Mouse (Mus musculus) frontal cortex, adult (tissue): Measurements from ENCODE around the gene Cfap54.
A peak's percentile ranks its signal among the peaks of the same experiment; 100 is the strongest.

Experiments
- ATAC-seq: cut with Nextera tagmentation; 2 replicates; pipeline ENCODE4 v1.9.2; 2017; ENCODE audit warnings: mild to moderate bottlenecking, moderate library complexity, mixed read lengths; ENCODE audit not compliant: low TSS enrichment

Gene Cfap54

DNA sequence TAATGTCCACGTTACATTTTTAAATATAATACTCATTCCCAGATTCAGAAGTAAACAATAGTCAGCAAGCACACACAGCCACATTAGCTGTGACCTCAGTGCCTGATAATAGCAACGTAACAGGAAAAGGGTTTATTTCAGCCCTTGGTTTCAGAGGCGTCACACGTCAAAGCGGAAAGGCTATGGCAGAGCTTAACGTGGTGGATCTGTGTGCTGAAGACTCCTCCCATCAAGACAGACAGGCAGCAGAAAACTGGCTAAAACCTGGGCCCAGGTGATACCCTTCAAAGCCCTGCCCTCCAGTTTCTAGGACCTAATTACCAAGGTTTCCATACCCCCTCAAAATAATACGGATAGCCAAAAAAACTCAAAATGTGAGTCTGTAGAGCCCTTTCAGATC, 16.0 kb upstream of the Cfap54 start:
- ATAC-seq = no peak

DNA sequence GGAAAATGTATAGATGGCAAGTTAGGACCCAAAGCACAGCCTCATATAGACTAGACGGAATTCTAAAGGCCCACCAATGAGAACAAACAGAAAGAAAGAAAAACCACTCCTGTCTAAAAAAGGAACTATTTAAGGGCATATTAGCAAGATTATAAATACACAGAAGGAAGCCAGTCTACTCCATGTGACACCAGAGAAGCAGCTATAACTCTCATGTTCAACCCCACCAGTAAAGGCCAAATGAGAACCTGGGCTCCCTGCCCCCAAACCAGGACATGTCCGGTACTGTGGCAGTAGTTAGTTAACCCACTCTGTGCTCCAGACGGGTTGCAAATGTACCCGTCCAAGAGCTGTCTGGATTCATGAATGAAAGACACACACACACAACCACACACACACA, 14.4 kb upstream of the Cfap54 start:
- ATAC-seq = no peak

DNA sequence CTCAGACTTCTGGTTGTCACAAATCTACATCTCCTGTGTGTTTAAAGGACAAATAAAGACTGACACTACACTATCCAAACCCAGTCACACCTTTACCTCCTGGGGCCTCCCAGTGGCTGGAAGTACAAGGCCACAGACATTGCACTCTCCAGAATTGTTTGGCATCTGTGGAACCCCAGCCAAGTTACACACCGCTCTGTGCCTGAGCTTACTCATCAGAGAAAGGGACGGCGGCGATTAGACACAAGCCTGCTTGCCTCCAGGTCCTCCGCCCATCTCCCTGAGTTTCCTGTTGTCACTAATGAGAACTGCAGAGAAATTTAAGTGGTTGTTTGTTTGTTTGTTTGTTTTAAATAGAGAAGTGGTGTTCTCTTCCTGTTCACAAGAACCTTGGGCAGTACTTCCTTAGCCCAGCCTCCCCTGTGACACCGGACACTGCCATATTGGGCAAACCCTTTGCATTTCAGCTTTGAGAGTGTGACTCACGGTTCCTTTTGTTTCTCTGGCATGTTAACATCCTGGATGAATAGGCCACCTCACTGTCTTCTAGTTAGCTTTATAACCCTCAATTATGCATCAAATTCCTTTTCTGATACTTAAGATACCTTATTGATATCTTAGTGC, 13.7 kb upstream of the Cfap54 start:
- no peak for ATAC-seq

DNA sequence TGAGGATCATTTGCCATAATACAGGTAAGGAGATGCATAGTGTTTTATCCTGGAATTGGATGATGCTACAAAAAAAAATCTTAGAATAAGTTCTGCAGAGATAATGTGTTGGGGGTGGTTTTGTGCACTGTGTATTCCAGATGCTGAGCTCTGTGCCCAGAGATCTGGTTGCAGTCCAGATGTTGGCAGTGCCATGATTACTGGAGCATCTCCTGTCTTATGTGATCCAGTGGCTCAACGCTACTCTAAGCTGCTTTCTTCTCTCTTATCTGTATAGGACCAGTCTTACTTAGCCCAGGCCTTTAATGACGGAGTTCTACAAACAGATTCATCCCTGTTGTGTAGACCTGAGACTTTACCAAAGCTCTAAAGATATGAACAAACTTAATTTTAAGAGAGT, 10.5 kb upstream of the Cfap54 start:
- ATAC-seq = no peak

DNA sequence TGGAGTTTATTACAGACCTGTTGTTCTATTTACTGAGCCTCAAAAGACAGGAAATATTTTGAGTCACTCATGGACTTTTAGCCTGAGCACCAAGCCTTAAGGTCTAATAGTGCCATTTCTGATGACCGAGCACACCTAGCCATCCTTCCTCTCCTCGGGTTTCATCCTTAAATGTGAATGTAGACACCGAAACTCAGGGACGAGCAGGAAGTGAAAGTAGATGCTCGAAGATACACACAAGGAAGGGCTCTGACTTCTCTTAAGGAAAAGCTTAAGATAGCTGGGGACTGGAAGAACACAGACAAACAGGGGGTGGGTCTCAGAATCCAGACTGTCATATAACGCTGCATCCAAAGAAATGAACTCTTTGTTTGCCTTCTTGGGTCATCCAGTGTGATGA, 8.8 kb upstream of the Cfap54 start:
- no peak for ATAC-seq

DNA sequence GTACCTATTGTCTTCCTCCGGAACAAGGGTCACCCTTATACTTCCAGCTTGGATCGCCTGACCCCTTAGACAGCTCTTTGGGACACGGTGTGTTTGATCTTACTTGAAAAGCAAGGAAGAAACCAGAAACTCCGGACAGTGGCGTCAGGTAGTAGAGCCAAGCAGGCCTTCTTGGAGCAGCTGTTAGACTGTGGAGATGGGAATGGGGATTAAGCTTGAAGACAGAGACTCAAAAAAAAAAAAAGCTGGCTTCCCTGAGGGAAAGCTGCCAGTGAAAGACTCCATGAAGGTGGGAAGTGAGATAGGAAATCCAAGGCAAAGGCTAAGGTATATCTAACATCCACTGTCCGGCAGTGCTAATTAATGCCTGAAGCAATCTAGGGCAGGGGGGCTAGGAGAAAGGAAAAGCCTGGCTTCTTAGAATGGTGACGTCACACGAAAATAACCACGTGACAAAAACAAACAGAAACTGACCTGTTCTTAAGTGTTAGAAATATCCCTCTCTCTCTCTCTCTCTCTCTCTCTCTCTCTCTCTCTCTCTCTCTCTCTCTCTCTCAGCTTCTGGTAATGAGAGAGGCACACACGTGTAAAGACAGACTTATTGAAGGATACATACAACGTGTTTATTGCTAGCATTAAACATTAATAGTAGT, 7.1 kb upstream of the Cfap54 start:
- ATAC-seq = no peak

DNA sequence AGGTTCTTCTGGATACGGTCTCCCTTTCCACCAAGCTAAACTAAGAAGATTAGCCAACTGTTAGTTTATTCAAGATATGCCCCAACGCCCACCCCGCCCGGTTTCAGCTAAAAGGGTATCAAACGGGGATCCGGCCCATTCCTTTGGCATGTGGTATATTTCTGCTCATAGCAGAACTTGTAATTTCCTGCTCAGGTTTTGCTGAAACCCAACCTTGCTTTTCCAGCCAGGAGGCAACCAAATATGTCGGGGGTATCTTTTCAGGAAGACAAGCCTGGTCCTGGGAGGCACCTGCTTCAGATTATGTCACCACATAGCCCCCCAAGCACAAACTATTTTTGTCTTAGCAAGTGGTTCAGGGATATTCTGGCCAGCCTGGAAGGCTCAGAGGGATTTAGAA, 6.1 kb upstream of the Cfap54 start:
- no peak for ATAC-seq

DNA sequence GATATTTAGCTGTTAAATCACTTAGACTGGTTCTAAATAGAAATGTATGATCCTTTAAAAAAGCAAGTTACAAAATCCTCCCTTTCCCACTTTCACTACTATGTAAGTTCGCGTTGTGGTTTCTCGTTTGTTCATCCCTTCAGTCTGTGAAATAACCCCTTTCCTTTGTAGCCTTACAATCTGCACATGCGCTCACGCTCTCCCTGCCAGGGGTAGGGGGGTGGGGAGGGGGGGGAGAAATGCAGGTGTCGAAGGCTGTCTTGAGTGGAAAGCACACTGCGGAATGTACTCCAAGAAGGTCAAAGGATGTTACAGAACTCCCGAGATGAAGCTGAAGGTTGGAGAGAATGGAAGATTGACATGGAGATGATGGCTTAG, 2.5 kb upstream of the Cfap54 start:
- no peak for ATAC-seq

DNA sequence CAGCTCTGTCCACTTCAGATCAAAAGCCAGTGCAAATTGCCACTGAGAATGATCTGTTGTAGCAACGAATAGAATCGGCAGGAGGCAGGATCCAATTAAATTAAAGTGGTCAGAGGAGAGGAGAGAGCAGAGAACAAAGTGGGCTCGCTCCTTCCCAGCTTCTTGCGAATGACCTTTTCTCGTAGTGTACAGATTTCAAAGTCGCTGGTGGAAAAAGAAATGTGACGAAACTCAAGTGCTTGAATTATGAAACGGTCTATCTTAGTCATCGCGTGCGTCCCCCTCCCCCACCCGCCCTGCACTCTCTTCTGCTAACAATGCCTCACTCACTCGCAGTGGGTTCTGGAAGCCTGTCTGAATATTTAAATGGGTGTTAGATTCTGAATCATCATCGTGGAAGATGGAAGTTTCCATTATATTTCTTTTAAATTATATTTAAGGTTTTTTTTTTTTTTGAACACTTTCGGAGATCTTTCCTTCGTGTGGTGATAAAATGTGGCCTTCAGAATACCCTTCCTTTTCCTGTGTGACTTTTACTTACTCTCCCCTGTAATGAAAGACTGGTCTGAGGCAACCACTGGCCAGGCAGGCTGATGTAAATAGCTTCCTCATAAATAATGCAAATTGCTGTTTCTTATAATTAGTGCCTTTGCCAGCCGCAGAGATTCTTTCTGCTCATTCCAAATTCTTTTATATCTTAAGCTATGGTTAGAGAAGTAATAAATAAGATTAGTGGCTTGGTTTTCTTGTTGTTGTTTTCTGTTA, 2.0 kb upstream of the Cfap54 start:
- peak; percentile 47 for ATAC-seq

DNA sequence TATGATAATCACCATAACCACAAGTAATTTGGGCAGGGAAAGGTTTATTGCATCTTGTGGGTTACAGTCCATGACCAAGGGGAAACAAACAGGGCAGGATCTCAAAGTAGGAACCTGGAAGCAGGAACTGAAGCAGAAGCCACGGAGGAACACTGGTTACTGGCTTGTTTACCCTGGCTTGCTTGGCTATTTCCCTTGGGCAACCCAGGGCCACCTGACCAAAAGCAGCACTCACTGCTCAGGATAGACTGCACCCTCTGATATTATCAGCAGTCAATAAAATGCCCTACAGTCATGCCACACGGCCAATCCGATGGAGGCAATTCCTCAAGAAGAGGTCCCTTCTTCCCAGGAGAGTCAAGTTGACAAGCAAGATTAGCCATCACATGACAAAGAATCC, 1.9 kb downstream of the Cfap54 start:
- no peak for ATAC-seq

DNA sequence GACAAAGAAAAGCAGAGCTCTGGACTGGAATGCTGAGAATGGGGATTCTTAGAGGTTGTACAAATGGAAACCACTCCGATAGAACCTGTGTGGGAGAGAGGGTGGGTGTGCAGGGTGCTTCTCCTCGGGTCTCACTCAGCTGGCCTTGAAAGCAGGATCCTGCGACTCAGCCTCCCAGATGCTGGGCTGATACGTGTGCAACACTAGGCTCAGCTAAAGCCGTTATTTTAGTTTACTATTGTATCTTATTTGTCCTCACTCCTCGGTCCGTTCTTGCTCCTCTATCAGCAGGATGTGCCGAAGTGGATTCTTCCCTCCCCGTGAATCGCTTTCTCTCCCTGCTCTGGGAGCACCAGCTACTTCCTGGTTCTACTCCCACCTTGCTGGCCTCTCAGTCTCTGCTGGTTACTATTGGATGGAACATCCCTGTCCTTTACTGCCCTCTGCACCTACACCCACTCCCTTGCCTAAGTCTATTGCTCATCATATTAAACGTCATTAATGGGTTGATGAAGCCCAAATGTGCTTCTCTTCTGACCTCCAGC, 3.4 kb downstream of the Cfap54 start:
- ATAC-seq = no peak

DNA sequence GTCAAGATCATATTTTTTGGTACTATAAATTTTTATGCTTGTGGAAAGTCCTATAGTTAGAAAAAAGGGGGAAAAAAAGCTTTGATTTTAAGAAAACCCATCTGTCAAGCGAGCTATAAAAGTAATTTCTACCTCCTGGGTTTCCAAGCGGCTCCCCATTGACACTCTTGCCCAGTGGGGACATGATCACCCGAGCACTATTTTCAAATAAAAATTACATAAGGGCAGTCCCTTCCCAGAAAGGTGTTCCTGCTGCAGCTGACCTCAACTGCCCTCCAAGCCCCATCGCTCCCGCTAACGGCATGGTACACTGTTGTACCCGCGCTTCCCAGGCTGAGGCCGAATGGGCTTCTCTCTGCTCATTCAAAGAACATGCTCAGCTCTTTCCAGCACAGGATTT, 5.0 kb downstream of the Cfap54 start:
- peak; percentile 40 for ATAC-seq

DNA sequence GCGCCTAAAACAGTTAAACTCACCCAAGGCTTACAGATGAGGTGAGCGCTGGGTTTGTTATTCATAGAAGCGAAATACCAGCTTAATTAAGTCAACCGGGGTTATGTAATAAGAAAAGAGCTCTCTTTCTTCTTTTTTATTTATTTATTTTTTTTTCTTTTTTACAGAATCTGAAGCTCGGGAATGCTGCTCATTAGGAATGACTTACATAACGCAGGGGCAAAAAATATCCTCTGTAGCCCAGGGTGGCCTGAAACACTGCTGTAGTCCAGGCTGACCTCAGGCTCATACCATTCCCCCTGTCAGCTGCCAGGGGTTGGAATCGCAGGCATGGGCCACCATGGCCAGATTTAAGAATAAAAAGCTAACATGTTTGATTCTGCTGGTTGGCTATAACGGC, 5.6 kb downstream of the Cfap54 start:
- ATAC-seq = no peak

DNA sequence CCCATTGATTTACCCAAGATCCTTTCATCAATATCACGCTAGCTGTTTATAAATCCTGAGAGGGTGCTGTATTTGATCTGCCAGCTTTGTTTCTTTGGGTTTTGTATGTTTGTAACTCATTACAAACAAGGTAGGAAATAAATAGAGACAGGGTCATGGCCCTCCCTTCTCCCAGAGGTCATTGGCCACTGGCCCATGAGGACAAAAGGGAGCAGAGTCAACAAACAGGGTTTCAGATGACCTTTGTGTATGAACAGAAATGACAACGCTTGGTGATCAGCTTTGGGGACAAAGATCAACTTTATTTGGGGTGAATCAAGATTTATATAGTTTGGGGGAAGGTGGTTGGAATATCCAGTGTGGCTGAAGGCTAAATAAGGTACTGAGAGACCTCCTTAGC, 8.6 kb downstream of the Cfap54 start:
- no peak for ATAC-seq

DNA sequence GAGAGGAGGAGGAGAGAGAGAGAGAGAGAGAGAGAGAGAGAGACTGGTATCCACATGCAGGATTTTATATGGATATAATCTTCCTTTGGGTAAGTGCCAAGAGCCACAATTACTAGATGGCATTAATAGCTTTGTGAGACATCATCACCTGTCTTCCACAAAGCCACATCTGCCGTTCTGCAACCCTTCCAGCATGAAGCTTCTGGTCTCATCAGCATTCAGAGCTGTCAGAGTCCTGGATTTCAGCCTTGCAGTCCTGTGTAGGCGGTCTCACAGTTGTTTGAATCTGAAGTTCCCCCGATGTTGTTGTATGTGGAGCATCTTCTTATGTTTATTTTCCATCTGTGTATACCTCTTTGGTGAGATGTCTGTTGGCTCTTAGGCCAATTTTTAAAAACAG, 9.7 kb downstream of the Cfap54 start:
- ATAC-seq = peak; percentile 41

DNA sequence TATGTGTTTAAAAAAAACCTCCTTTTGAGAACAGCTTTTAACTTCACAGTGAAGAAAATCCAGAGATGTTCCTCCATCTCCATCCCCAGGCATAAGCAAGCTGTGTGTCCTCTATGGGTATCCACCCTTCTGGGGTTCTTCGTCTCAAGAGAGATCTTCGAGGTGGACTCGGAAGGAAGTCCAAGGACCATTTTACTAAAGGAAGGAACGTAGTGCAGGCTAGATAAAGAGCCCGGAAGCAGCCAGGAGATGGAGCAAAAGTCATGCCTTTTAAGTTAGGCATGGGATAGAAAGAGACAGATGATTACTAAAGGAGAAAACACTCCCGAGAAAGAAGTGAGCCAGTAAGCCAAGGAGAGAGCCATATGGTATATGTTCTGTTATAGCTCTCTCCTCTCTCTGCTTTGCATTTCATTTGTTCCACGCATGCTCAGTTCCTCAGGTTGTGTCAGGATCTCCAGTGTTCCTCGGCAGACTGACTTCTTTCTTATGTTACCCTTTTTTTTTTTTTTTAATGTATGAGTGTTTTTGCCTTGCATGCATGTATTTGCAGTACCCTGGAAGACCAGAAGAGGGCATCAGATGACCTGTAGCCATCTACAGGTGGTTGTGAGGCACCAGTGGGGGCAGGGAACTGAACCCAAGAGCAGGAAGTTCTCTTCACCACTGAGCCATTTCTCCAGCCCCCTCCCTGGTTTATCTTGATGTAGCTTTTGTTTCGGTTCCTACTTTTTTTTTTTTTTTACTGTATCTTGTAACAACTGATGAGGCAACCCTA, 11.1 kb downstream of the Cfap54 start:
- ATAC-seq = peak; percentile 86

DNA sequence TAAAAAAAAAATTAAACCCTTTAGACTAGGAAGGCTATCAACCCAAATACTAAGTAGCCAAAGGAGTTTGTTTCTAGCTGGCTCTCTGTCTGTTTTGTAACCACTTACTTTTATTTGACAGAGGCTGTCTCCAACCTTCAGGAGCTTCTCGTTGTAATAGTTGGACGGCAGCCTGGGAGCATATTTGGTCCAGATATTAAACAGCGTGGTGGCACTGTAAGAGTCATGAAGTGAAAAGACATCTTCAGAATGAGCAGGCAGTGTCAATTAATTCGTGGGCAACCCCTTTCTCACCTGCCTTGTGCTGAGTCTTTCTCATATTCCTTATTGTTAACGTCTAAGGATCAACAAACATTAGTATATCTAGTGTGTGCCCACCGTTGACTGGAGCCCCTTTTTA, 11.7 kb downstream of the Cfap54 start:
- no peak for ATAC-seq

DNA sequence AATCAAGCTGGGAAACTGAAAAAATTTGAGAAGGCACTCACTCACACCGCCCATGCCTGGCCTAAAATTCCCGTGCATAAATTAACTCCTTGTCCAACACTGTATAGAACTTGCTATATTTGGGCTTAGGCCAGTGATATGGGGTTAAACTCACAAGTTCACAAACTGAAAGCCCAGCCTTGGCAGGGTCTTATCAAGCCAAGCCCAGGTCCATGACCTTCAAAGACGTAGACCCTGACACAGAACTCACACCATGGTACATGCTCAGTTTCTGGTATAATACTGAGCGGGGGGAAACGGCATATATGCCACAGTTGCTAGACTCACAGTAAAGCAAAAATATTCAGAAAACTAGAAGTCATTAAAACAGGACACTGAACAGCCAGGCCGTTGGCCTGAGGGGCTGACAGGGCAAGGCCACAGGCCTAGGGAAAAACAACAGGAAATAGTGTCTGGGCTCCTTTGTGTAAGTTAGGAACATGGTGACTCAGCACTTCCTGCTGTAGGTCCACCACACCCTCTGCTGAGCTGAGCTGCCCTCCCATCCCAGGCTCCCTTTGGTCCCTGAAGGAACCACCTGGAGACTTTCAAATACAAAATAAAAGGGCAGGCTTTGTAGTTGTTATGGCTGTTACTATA, 12.3 kb downstream of the Cfap54 start:
- ATAC-seq = no peak

DNA sequence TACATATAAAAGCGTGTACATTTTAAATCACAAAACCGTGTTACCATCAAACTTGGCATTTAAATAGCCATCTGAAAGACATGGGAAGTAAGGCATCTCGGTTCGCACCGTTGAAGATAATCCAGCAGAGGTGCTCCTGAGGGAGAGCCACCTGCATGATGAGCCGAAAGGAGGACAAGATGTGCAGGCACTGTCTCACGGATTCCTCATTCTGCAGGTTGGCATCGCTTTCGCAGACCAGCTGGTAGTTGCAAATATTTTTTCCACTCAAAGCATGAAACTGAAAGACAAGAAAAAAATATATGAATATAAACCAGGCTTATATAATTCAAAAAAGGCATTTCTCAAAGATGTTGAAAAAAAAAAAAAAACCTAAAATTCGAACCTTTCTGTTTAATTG, 16.4 kb downstream of the Cfap54 start:
- peak; percentile 53 for ATAC-seq

DNA sequence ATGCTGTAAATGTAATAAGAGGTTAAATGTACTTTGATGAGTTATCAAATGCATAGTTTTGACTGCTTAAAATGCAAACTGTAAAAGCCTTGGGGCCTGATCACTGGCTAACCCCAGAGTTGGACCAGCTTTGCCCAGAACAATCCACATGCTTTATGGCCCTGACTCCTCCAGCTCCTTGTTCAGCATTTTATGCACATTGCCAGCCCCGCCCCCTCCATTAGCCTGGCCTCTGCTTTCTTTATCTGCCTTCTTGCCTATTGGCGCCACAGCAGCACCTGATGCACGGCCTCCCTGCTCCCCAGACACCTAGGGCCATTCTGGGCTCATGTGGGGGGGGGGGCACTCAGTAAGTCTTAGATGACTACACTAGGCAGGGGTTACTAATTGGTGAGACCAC, 17.8 kb downstream of the Cfap54 start:
- no peak for ATAC-seq

DNA sequence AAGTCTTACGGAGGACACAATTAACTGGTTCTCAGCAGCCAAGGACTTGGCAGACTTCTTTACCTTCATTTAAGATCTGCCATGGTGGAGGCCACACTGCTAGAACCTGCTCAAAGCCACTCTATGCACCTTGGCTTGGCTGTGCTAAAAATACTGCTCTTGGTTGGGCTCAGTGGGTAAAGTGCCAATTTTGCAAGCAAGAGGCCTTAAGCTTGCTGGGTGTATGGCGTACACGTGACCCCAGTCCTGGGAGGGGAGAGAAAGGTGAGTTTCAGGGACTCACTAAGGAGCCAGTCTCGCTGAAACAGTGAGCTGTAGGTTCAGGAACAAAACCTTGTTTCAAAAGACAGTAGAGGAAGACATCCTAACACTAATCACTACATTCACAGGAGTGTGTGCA, 19.0 kb downstream of the Cfap54 start:
- no peak for ATAC-seq

DNA sequence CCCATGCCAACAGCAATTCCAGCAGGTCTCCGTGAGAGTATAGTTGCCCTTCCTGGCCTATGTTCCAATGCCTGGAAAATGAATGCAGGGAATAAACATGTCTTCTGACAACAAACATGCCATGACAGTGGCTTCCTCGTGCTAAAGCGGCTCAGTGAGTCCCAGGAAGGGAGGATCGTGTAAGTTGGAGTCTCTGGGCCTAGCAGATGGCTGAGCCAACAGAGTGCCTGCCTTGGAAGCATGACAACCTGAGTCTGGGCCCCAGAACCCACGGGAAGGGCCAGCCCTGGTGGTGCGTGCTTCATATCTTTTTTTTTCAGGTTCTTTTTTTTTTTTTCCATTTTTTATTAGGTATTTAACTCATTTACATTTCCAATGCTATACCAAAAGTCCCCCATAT, 27.6 kb downstream of the Cfap54 start:
- ATAC-seq = peak; percentile 61
